Mouse (Mus musculus): ENCODE data around the gene Ecsit. TPM values are rescaled to one million over a fixed set of nuclear protein-coding genes. Genes with fewer than 3 reads are reported as not detected.

The Ecsit gene
- polyA plus RNA-seq, 1 experiment from 2014 or later = 30.0 TPM

DNA sequence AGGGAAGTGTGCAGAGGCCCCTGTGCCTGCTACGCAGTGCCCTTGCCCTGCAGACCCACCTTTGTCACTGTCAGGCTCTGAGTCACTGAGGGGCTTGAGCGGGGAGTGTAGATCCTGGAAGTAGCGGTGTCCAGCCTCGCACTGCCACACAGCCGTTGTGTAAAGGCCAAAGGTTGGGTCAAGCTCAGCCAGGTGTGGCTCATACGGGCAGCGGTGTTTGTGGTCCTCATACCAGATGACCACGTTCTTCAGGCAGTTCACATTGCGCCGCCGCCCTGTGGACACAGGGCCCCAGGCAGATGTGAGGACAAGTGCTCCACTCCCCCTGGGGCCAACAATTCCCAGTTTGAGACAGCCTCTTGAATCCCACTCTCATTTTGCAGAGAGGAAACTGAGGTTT is 19.6 kb downstream of the Ecsit start:
- no peaks in the 10 kb centered on the region for H3K4me1 ChIP-seq (ENCODE audit: control insufficient read depth, insufficient read depth, low read length)
- no peak for DNase-seq (ENCODE audit: low spot score)
- no peak overlapping the region for H3K9ac ChIP-seq (ENCODE audit: low read depth, low read length)
- no peak overlapping the region for H3K4me2 ChIP-seq (ENCODE audit: low read depth, low read length)
- H3K9me3 ChIP-seq (ENCODE audit: control insufficient read depth, low read length) = no peaks in the 10 kb centered on the region
- WGBS = 94% methylated on average over 11 of the region's 11 CpGs
- peaks cover 59% of the 10 kb centered on the region for H3K36me3 ChIP-seq (ENCODE audit: control insufficient read depth, insufficient read depth, low read length)
- no peaks in the 10 kb centered on the region for H3K27me3 ChIP-seq (replicated peaks; ENCODE audit: control insufficient read depth, insufficient read depth, low read length)
- no peak overlapping the region for H3K27ac ChIP-seq (replicated peaks; ENCODE audit: low read depth, low read length)
- no peak for ATAC-seq (ENCODE audit: low read depth)
- no peak overlapping the region for H3K4me3 ChIP-seq (ENCODE audit: low read depth, low read length)

DNA sequence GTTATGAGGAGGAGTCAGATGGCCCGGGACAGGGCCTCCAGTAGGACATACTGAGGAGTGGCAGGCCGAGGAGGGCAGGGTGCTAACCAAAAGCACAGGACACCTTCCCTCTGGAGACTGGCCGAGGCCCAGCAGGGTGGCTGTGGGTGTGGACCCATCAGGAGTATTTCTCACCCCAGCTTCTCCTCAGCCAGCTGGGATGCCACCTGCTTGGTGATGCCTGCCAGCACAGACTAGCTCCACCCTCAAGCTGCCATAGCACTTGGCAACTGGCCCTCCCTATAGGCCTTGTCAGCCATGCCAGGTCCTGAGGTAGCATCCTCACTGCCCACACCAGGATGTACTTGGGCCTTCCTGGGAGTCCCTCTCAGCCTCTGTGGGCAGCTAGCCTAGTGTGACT is 20.9 kb downstream of the Ecsit start:
- Histone ChIP-seq H3K4me1 (ENCODE audit: control insufficient read depth, insufficient read depth, low read length) (no peaks in the 10 kb centered on the region), H3K4me2 (ENCODE audit: low read depth, low read length) (no peak overlapping the region), H3K4me3 (ENCODE audit: low read depth, low read length) (no peak overlapping the region), H3K9me3 (ENCODE audit: control insufficient read depth, low read length) (no peaks in the 10 kb centered on the region), H3K9ac (ENCODE audit: low read depth, low read length) (no peak overlapping the region), H3K27me3 (replicated peaks; ENCODE audit: control insufficient read depth, insufficient read depth, low read length) (no peaks in the 10 kb centered on the region), H3K27ac (replicated peaks; ENCODE audit: low read depth, low read length) (no peak overlapping the region), H3K36me3 (ENCODE audit: control insufficient read depth, insufficient read depth, low read length) (peaks cover 68% of the 10 kb centered on the region)
- DNase-seq (ENCODE audit: low spot score) (no peak), ATAC-seq (ENCODE audit: low read depth) (no peak)
- 93% methylated on average over 2 of the region's 3 CpGs for WGBS

DNA sequence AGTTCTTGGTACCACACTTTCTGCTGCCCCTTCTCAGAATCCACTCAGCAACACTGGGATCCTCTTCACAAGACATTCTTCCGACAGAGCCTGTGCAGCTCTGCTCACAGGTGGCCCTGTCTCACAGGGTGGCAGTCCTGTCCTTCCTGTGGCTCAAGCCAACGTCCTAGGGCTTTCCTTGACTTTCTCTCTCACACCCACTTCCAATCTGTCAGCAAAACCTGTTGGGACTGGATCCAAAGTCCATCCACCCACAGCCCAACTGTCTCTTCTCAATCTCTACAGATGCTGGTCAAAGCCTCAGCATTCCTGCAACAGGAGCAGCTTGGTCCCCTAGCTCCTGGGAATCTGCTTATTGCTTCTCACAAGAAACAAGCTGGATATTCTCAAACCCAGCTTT is 23.9 kb downstream of the Ecsit start:
- Histone ChIP-seq H3K9me3 (ENCODE audit: control insufficient read depth, low read length) (no peaks in the 10 kb centered on the region), H3K4me2 (ENCODE audit: low read depth, low read length) (no peak overlapping the region), H3K27ac (replicated peaks; ENCODE audit: low read depth, low read length) (no peak overlapping the region), H3K36me3 (ENCODE audit: control insufficient read depth, insufficient read depth, low read length) (peaks cover 73% of the 10 kb centered on the region), H3K4me3 (ENCODE audit: low read depth, low read length) (no peak overlapping the region), H3K9ac (ENCODE audit: low read depth, low read length) (no peak overlapping the region), H3K4me1 (ENCODE audit: control insufficient read depth, insufficient read depth, low read length) (no peaks in the 10 kb centered on the region), H3K27me3 (replicated peaks; ENCODE audit: control insufficient read depth, insufficient read depth, low read length) (no peaks in the 10 kb centered on the region)
- ATAC-seq (ENCODE audit: low read depth) (no peak), DNase-seq (ENCODE audit: low spot score) (no peak)
- WGBS = 70% methylated on average over 2 of the region's 2 CpGs

DNA sequence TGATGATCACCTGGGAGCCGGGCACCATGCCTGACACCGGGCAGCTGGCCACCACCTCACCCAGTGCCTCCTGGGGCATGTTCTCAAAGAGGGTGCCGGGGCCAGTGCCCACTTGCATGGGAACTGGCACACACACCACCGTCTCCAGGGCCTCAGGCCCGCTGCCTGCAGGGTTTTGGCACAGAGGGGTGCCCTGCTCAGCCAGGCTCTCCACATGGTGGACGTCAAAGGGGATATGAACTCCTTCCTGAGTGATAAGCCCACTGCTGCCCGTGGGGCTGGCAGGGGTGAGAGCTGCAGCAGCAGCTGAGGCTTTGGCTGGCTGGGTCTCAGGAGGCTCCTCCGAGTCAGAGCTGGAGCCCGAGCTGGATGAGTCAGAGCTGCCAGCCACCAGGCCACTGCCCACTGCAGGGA is 27.2 kb downstream of the Ecsit start:
- H3K4me3 ChIP-seq (ENCODE audit: low read depth, low read length) = no peak overlapping the region
- H3K4me1 ChIP-seq (ENCODE audit: control insufficient read depth, insufficient read depth, low read length) = peaks cover 4% of the 10 kb centered on the region; the same call in 1 of the 2 replicates
- H3K9ac ChIP-seq (ENCODE audit: low read depth, low read length) = no peak overlapping the region
- no peak for DNase-seq (ENCODE audit: low spot score)
- H3K4me2 ChIP-seq (ENCODE audit: low read depth, low read length) = no peak overlapping the region
- peaks cover 18% of the 10 kb centered on the region for H3K27me3 ChIP-seq (replicated peaks; ENCODE audit: control insufficient read depth, insufficient read depth, low read length)
- H3K36me3 ChIP-seq (ENCODE audit: control insufficient read depth, insufficient read depth, low read length) = peaks cover 46% of the 10 kb centered on the region
- ATAC-seq (ENCODE audit: low read depth) = no peak
- WGBS = 93% methylated on average over 8 of the region's 9 CpGs
- no peaks in the 10 kb centered on the region for H3K9me3 ChIP-seq (ENCODE audit: control insufficient read depth, low read length)
- no peak overlapping the region for H3K27ac ChIP-seq (replicated peaks; ENCODE audit: low read depth, low read length)

DNA sequence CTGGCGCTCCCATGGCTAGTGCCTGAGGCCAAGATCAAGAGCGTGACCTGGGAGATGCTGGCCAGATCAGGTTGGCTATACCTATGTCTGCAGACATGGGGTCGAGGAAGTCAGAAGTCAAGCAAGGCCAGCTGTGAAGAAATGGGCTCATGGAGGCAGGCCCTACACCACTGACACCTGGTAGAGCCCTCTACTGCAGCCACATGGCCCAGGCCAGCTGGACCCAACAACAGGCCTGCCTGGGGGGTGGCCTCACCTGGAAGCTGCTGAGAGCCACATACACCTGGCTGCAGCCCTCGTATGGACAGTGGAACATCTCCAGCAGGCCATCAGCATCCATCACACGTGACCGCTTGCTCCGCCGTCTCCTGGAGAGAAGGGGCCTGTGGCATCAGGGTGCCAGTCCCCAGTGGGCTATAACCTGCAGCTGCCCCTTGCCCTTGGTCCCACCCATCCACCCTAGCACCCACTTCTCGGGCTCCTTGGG is 28.2 kb downstream of the Ecsit start:
- WGBS = 87% methylated on average over 8 of the region's 9 CpGs
- H3K27me3 ChIP-seq (replicated peaks; ENCODE audit: control insufficient read depth, insufficient read depth, low read length) = peaks cover 28% of the 10 kb centered on the region
- no peak overlapping the region for H3K4me3 ChIP-seq (ENCODE audit: low read depth, low read length)
- H3K36me3 ChIP-seq (ENCODE audit: control insufficient read depth, insufficient read depth, low read length) = peaks cover 39% of the 10 kb centered on the region
- H3K27ac ChIP-seq (replicated peaks; ENCODE audit: low read depth, low read length) = no peak overlapping the region
- ATAC-seq (ENCODE audit: low read depth) (no peak), DNase-seq (ENCODE audit: low spot score) (no peak)
- H3K9me3 ChIP-seq (ENCODE audit: control insufficient read depth, low read length) = no peaks in the 10 kb centered on the region
- H3K4me2 ChIP-seq (ENCODE audit: low read depth, low read length) = no peak overlapping the region
- H3K9ac ChIP-seq (ENCODE audit: low read depth, low read length) = no peak overlapping the region
- peaks cover 4% of the 10 kb centered on the region; the same call in 1 of the 2 replicates for H3K4me1 ChIP-seq (ENCODE audit: control insufficient read depth, insufficient read depth, low read length)

DNA sequence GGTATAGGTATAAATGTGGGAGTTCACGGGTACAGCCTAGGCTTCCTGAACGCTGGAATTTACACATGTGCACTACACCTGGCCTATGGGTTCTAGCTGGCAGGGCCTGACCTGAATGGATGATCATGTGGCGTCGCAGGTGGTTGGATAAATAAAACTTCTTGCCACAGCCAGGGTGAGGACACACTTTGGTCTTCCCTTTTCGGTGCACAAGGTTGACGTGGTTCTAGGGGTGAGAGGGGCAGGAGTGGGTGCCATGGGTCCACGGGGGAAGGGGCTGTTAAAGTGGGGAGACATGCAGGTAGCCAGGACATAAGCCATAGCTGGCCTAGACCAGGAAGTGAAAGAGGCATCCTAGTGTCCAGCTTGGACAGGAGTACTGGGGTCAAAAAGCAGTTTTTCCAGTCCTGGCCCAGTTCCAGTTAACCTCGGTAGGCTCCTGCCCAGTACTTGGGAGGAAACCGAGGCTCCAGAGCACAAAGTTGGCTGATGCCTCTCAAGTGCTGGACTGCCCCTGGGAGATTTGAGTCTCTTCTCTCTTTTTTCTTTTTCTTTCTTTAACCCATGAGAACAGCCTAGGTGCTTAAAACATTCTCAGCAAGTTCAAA is 28.8 kb downstream of the Ecsit start:
- ATAC-seq (ENCODE audit: low read depth) (no peak), DNase-seq (ENCODE audit: low spot score) (no peak)
- Histone ChIP-seq H3K9me3 (ENCODE audit: control insufficient read depth, low read length) (no peaks in the 10 kb centered on the region), H3K27ac (replicated peaks; ENCODE audit: low read depth, low read length) (no peak overlapping the region), H3K9ac (ENCODE audit: low read depth, low read length) (no peak overlapping the region), H3K4me1 (ENCODE audit: control insufficient read depth, insufficient read depth, low read length) (peaks cover 4% of the 10 kb centered on the region; the same call in 1 of the 2 replicates), H3K4me2 (ENCODE audit: low read depth, low read length) (no peak overlapping the region), H3K4me3 (ENCODE audit: low read depth, low read length) (no peak overlapping the region), H3K36me3 (ENCODE audit: control insufficient read depth, insufficient read depth, low read length) (peaks cover 39% of the 10 kb centered on the region), H3K27me3 (replicated peaks; ENCODE audit: control insufficient read depth, insufficient read depth, low read length) (peaks cover 34% of the 10 kb centered on the region)
- WGBS = 73% methylated on average over 9 of the region's 9 CpGs

DNA sequence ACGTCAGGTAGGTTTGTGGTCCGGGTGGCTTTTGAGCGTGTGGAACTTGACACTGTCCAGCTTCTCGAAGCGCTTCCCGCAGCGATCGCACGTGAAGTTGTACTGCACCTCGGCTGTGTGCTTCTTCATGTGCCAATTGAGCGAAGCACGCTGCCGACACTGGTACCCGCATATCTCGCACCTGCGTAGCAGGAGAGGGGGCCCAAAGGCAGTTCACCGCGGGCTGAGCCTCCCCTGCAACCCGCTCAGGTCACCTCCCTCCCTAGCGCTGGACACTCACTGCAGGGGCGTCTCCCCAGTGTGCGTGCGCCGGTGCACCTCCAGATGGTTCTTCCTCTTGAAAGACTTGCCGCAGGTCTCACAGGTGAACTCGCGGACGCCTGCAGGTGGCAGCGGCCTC is 29.5 kb downstream of the Ecsit start:
- Histone ChIP-seq H3K36me3 (ENCODE audit: control insufficient read depth, insufficient read depth, low read length) (peaks cover 33% of the 10 kb centered on the region), H3K9ac (ENCODE audit: low read depth, low read length) (no peak overlapping the region), H3K4me2 (ENCODE audit: low read depth, low read length) (no peak overlapping the region), H3K27ac (replicated peaks; ENCODE audit: low read depth, low read length) (no peak overlapping the region), H3K9me3 (ENCODE audit: control insufficient read depth, low read length) (no peaks in the 10 kb centered on the region), H3K27me3 (replicated peaks; ENCODE audit: control insufficient read depth, insufficient read depth, low read length) (peaks cover 41% of the 10 kb centered on the region), H3K4me3 (ENCODE audit: low read depth, low read length) (no peak overlapping the region), H3K4me1 (ENCODE audit: control insufficient read depth, insufficient read depth, low read length) (peaks cover 10% of the 10 kb centered on the region)
- DNase-seq (ENCODE audit: low spot score) (no peak), ATAC-seq (ENCODE audit: low read depth) (no peak)
- 30% methylated on average over 25 of the region's 29 CpGs for WGBS

DNA sequence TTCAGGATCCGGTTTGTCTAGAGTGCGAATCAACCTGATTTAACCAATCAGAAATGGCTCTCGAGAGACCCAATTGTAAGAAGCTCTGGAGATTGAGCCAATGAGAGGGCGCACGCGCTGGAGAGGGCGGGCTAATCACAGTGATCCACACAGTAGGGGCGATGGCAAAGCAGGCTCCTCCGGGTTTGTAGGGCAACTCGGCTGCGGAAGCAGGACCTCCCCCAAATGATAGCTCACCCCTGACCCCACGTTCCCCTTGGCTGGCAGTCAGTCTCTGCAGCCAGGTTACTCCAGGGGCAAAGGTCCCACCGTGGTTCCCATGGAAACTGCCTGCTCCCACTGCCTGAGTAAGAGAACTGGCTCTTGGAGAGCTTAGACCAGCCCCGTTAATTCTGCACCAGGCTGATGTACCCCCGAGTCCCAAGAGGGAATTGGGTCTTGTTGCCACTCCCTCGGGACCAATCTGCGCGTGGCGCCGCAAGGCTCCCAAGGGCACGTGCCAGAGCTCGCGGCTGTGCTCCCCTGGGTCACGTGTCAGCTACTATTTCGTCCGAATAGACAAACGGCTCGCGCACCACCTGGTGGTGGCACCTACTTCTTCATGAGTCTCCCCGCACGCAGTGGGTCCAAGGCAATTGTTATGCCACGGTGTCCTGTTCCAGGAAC is 30.7 kb downstream of the Ecsit start:
- H3K36me3 ChIP-seq (ENCODE audit: control insufficient read depth, insufficient read depth, low read length) = peaks cover 26% of the 10 kb centered on the region
- ATAC-seq (ENCODE audit: low read depth) (peak; percentile 52), DNase-seq (ENCODE audit: low spot score) (peak; percentile 87)
- H3K9ac ChIP-seq (ENCODE audit: low read depth, low read length) = no peak overlapping the region
- 3% methylated on average over 30 of the region's 32 CpGs for WGBS
- peak overlapping the region; percentile 31 for H3K4me2 ChIP-seq (ENCODE audit: low read depth, low read length)
- H3K9me3 ChIP-seq (ENCODE audit: control insufficient read depth, low read length) = no peaks in the 10 kb centered on the region
- no peak overlapping the region for H3K27ac ChIP-seq (replicated peaks; ENCODE audit: low read depth, low read length)
- H3K4me1 ChIP-seq (ENCODE audit: control insufficient read depth, insufficient read depth, low read length) = peaks cover 14% of the 10 kb centered on the region
- peaks cover 53% of the 10 kb centered on the region for H3K27me3 ChIP-seq (replicated peaks; ENCODE audit: control insufficient read depth, insufficient read depth, low read length)
- 0 out of 2 replicates have a peak overlapping the region, but pooled peaks have one; percentile 2 for H3K4me3 ChIP-seq (ENCODE audit: low read depth, low read length)

DNA sequence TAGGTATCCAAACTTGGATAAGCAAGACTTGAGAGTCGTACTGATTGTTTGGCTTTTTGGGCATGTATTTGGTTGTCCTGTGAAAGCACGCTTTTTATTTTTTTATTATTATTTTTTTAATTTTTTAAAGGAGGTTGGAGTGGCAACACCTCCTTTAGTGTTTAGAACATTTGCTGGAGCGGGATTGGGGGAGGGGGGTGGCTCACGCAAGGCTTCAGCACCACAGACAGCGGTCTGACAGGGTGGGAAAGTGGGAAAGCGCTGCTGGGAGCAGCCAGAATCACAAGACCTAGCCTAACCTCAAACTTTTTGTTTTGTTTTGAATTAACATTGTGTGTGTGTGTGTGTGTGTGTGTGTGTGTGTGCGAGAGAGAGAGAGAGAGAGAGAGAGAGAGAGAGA is 31.6 kb downstream of the Ecsit start:
- Histone ChIP-seq H3K4me2 (ENCODE audit: low read depth, low read length) (no peak overlapping the region), H3K9me3 (ENCODE audit: control insufficient read depth, low read length) (no peaks in the 10 kb centered on the region), H3K27ac (replicated peaks; ENCODE audit: low read depth, low read length) (no peak overlapping the region), H3K36me3 (ENCODE audit: control insufficient read depth, insufficient read depth, low read length) (peaks cover 19% of the 10 kb centered on the region; the same call in 1 of the 2 replicates), H3K9ac (ENCODE audit: low read depth, low read length) (no peak overlapping the region), H3K4me3 (ENCODE audit: low read depth, low read length) (no peak overlapping the region), H3K27me3 (replicated peaks; ENCODE audit: control insufficient read depth, insufficient read depth, low read length) (peaks cover 58% of the 10 kb centered on the region), H3K4me1 (ENCODE audit: control insufficient read depth, insufficient read depth, low read length) (peaks cover 14% of the 10 kb centered on the region)
- DNase-seq (ENCODE audit: low spot score) (peak; percentile 35), ATAC-seq (ENCODE audit: low read depth) (no peak)
- WGBS = 33% methylated on average over 7 of the region's 7 CpGs

Measured in embryonic facial prominence, embryonic 14.5 days (tissue).